Mouse (Mus musculus): Measurements from ENCODE around the gene Vwa8.

DNA sequence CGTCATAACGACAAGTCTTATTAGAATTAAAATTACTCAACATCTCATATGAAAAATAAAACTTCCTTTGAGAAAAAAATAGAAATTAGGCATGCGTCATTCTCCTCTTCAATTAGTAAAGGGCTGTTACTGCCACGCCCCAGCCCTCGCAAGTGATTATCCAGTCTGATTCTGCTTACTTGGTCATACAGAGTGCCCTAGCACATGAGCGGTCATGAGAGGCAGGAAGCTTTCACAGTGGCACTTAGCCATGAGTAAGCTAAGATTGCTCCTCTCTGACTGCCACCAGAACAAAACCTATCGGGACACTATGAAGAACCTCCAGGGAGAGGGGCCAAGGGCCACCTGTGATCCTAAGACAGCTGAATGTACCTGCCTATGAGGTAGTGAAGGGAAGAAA is 312.1 kb downstream of the Vwa8 start:
- TF ChIP-seq CTCF (IDR thresholded peaks at IDR 0.05; ENCODE audit: insufficient read depth, low read depth, low read length) = no peak
- no peak for TF ChIP-seq POLR2A (IDR thresholded peaks at IDR 0.05; ENCODE audit: insufficient read depth, low read depth, low read length)

All from olfactory bulb, adult 2 months (tissue).